Mouse (Mus musculus): ENCODE data around the gene Gm4756.
A peak's percentile ranks its signal among the peaks of the same experiment; 100 is the strongest.
"Not testable (repeated sequence)": the region's sequence is repeated elsewhere in the genome, so short reads cannot be mapped to it uniquely, and the experiment has no call there.

The Gm4756 gene

DNA sequence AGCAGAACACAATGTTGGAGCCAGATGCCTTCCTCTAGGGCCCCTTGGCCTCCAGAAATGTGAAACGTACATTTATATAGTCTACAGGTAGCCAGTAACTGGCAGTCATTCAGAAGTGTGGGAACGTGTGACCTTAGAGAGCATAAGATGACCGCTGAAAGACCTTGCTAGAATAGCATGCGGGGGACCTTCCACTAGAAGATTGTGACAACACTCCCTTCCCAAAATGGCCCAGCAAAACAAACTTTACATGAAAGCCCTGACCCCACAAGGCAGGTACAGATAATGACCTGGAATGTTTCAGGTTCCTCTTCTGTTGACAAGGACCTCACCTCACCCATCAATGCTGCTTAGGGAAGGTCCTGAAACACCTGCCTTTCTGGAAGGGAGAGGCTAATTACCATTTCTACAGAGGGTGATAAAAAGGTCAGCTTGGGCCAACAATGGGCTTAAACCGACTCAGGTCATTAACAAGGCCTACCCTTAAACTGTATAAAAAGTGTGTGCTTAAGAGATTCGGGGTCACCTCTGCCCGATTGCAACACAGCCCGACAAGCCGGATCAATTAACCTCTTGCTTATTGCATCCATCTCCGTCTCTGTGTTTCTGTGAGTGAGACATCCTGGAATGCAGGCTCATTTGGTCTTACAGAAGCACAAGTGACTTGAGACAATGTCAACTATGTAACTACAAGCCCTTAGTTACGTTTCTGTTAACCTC lies at the start of gene Gm4756:
Gene Gm4756 (minus strand): TSS at position 51 of the 720 bp plus-strand sequence.
- DNase-seq: no peak

DNA sequence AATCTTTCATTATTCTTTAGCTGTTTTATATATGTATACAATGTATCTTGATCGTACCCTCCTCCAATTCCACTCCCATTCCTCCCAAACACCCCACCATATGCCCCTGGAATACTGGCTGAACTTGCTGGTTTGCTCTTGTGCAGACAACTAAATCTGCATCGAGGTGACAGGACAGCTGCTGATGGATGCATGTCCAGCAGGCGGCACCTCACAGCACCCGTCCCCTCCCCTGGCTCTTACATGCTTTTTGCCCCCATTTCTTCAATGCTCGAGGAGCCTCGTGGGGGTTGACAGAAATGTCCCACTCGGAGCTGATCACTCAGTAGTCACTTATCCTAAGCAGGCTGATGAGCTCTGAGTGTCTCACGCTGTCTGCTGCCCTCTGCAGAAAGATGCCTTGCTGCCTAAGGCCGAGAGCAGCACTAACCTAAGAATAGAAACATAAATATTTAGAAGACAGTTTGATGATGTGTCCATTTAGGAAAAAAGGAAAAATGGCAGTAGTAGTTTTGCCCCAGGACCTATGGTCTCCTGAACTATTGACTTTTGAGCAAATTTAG lies 45.5 kb upstream of the Gm4756 start:
- peak; percentile 10 for DNase-seq

DNA sequence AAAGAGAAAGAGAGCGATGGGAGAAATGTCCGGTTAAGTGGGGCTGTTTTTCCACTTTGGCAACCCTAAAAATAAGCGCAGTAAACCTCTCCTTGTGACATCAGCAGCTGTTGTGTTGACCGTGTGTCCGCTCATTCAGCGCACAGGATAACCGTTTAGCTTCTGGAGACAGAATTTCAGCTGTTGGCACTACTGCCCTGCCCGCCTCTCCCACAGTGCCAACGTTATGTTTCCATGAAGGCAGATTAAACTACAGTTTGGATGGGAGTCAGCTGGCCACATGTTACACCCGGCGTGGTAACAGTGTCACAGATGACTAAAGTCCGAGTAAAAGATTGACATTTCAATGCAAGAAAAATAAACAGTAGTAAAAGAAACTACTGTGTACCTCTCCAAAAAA lies 45.0 kb upstream of the Gm4756 start:
- peak; percentile 14 for DNase-seq

DNA sequence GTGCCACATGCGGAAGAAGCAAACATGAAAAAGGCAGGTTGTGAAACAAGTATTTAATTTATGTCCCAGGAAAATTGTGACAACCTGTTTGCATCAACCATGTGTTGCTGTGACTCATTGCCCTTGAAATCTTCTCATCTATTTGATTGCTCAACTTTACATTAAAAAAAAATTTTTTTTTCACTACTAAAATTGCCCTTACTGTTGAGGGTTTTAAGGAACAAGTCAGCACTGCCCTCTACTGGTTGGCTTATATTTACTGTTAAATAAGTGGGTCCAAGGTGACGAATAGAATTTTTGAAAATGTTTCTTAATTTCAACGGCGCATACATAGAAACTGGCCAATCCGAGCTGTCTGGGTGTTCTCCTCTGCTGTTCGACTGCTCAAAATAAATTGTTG lies 44.4 kb upstream of the Gm4756 start:
- DNase-seq: peak; percentile 19

DNA sequence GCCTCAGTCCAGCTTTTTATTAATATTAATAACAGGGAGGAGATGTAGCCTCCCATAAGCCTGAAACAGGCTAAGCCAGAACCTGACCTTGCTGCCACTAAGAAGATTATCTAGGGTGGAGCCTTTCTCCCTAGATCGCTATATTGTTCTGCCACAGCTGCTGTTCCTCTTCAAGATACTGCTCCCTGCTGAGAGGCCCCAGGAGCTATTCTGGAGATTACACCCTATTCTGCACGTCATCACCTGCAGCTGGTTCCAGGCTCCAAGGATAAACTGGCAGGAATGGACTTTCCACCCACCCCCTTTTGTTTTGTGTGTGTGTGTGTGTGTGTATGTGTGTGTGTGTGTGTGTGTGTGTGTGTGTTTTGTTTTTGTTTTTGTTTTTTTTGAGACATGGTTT lies 38.8 kb upstream of the Gm4756 start:
- DNase-seq: not testable (repeated sequence)

DNA sequence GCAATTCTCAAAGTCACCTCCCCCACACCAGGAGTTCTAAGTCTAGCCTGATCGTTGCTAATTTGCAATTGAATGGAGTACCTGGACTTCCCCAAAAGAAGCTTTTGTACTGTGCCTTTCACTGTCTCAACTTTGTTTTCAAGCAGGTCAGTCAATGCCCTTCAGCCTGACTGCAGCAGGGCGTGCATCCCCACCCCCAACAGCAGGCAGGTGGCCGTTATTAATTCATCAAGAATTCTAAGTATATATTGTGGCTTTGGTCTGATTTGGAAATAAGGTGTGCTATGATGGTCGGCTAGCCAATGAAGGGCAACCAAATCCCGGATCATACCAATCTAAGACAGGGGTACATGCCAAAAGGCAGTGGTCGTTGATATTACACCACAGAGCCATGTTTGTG lies 38.3 kb upstream of the Gm4756 start:
- DNase-seq: not testable (repeated sequence)

DNA sequence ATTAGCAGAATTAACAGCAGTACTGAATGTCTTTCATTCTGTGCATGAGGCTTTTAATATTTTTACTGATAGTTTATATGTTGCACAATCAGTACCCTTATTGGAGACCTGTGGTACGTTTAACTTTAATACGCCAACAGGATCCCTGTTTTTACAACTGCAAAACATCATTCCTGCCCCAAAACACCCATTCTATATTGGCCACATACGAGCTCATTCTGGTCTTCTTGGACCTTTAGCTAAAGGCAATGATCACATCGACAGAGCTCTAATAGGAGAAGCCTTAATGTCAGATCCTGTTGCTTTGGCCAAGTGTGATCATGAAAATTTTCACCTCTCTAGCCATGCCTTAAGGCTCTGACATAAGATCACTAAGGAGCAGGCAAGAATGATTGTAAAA lies 37.1 kb upstream of the Gm4756 start:
- DNase-seq: not testable (repeated sequence)

DNA sequence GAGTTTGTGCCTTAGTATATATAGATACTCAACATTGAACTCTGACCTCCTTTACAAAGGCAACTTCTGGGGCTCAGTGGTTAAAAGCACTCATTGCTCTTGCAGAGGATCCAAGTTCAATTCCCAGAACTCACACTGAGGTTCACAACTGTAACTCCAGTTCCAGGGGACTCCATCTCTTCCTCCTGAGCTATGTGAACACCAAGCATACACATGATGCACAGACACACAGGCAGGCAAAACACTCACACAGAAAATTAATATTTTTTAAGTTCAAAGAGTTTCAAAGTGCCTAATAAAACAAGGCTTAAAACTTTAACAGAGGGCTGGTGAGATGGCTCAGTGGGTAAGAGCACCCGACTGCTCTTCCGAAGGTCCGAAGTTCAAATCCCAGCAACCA lies 34.2 kb upstream of the Gm4756 start:
- DNase-seq: no peak

DNA sequence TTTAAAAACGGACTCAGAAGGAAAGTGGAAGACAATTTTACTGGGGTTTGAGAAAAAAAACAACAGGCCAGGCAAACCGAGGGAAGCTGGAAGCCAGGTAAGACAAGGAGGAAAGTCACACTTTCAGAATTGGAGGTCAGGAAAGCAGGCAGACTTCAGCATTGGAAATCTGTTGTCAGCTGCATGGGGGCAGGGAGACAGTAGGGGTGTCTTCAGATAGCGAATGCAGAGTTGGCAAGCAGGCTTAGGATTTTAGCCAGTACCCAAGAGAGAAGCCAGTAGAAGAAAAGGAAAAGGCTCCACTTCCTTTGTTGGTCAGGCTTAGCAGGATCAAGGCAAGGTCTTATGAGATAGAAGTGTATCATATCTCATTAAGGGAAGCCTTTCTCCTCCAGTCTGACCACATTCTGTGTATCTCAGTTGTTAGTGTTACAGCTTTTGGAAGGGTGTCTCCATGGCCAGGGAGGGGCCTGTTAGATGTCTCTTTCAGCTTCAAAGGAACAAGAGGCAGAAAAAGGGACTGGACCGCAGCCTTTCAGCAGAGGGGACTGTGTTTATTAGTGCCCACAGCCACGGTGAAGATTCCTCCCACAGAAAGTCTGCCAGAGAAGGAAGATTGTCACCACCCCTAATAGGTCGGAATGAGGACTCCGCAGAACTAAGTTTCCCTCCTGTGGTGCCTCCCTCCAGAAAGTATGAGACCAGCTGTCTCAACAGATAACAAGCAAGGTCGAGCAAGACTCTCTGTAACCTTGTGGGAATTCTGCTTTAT lies 33.2 kb upstream of the Gm4756 start:
- DNase-seq: no peak

DNA sequence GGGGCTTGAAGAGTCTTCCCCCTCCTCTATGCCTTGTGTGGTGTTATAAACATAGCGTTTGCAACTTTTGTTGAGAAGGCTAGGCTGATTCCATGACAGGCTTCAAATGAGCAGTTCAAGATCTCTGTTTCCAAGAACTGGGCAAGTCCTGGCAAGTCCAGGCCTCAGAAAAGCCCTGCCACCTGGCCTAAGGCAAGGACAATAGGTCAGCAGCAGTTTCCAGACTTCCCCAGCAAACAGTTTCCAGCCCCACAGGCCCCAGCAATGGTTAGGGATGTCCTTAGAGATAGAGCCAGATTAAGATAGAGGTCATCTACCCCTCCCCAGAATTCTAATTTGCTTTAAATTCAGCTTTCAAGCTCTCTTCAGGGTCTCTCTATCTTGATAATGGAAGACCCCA lies 32.5 kb upstream of the Gm4756 start:
- no peak for DNase-seq

DNA sequence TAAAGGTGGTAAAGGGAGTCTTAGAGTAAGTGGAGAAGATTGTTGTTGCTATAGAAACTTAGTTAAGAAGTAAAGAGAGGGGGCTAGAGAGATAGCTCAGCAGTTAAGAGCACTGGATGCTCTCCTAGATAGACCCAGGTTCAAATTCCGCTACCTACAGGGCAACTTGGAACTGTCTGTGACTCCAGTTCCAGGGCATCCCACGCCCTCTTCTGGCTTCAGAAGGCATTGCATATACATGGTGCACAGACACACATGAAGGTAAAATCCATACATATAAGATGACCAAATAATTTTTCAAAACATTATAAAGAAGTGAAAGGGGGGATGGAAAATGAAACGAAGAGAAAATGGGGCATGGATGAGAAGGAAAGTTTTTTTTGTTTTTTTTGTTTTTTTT lies 30.2 kb upstream of the Gm4756 start:
- no peak for DNase-seq

DNA sequence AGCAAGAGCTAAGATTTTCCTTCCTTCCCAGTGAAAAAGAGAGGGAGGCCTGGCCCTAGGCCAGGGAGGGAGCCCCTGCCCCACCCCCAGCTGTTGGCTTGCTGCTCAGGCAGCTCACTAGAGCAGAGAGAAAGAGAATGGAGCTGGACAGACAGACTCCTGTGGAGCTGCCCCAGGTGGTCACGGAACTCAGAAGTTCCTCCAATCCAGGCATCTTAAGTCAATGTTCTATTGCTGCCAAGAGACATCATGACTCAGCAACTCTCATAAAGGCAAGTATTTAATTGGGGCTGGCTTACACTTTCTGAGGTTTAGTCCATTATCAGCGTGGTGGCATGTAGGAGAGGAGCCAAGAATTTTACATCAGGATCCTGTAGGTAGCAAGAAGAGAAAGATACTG lies 25.4 kb upstream of the Gm4756 start:
- DNase-seq: no peak

DNA sequence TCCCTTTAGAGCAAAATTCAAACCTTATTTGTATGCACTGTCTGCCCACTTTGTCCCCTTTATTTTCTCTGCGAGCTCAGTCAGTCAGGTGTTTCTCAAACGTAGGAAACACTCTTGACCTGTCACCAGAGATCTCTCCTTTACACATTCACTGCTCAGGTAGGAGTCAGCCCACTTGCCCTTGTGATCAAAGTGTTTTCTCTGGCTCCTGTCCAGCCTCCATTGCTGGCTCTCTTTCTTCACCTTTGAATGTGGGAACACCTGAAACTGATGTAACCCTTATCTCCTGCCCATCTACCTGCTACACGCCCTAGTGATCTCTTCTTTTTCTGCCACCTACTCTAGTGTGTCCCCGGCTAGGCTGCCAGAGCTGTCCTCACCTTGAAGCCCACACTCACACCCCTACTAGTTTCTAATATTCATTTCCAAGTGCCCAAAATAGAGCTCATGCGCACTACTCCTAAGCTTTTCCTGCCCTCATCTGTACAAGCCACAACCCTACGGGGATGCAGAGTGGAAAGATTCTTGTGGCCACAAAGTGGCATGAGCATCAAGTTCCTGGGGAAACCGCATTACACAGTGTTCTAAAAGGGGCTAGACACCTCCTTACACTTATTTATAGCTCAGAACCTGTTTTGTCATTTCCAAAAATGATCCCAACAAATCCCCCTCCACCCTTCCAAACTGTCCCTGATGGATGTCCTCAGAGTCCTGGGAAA lies 24.8 kb upstream of the Gm4756 start:
- no peak for DNase-seq

DNA sequence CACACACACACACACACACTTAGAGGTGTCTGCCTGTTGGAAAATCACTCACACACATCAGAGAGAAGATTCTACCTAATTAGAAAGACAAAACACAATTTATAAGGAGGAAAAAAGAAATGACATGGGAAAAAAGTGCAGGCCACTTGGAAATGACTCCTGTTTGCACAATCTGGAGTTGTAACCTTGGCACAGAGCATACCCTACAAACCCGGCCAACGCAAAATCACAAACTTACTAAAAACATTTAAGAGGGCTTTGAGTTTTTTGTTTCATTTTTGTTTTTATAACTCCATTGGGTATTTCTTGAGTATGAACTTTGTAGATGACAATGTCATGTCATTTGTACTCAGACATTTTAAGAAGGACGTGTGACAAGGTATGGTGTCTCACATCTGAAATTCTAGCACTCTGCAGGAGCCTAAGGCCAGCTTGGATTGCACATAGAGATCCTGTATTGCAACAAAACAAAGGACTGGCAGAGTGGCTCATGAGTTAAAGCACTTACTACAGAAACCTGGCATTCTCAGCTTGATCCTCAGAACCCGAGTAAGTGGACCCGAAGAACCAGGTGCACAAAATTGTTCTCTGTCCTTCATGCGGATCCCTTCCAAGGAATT lies 22.2 kb upstream of the Gm4756 start:
- DNase-seq: no peak

DNA sequence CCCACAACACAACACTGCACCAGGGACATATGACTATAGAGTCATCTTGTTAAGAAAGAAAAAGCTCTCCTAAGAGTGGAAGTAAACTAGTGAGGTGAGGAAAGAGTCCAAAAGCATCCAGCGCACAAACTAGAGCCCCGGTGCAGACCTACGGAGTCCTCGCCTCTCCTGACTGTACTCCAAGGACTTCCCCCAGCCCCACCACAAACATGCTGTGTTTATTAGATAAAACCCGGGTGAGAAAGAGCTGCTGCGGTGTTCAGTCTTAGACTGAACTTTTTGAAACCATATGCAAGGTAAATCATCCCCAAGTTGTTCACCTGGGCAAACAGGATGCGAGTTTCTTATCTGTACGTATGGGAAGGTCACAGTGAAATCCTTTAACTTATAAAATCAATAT lies 21.5 kb upstream of the Gm4756 start:
- no peak for DNase-seq

DNA sequence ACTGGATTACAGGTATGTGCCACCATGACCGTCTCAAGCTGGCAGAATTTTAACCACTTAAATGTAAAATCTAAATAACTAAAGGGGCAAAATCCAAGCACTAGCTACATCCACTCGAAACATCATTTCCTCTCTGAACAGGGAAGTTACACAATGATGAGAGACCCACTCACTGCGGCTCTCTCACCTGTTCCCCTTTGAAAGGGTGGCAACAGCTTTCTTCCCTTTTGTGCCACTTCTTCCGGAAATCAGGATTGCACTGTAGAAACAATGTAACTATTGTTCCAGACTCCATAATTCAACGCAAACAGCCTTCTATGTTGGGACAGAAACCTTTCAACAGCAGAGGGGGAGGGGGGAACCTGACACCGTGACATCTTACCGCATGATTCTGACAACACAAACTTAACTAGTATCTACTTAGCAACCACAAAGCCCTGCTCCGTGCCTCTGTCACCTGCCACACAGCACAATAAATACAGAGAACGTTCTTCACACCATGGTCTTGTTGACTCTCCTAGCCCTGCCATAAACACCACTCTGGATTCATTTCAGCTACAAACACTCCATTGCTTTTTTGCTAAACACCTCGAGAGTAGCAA lies 18.5 kb upstream of the Gm4756 start:
- DNase-seq: no peak

DNA sequence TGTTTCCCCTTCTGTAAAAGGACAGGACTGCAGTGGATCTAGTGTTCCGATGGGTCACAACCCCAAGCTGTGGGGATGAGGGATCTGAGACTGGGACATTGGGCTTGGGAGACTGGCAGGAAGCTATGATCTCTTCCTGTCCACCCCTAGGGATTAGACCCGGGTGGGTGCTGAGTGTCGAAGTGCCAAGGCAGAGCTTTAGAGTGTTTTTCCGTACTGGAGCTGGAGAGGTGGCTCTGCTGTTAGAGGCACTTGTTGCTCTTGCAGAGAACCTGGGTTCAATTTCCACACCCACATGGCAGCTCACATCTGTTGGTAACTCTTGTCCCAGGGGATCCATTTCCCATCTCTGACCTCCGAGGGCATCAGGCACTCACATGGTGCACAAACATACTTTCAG lies 16.6 kb upstream of the Gm4756 start:
- no peak for DNase-seq

DNA sequence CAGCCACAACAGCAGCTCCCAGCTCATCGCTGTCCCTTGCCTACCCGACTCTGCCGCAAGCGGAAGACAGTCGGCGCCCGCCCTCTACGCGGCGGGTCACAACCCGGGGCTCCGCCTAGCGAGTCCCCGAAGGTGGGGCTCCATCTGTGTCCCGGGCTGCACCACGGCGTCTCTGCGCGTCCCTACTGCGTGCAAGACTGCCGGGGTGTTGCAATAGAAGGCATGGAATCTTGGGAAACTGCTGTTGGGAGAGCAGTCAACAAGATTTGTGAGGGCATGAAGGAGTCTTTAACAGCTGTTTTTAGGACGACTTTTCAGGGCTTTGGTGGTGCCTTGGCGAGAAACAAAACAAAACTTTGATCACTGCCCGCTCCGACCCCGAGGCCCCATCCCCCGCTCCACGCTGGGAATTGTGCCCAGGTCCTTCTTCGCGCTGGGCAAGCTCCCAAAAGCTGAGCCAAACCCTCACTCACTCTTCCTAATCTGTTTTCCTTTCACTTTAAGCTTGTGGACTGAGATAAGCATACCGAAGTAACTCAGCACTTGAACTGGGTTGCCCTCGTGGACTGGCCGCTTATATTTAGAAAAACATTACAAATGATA lies 15.4 kb upstream of the Gm4756 start, which contains the start of gene Dhrs7:
Gene Dhrs7 (minus strand): TSS at position 175 of the 603 bp plus-strand sequence.
- DNase-seq: peak; percentile 89

DNA sequence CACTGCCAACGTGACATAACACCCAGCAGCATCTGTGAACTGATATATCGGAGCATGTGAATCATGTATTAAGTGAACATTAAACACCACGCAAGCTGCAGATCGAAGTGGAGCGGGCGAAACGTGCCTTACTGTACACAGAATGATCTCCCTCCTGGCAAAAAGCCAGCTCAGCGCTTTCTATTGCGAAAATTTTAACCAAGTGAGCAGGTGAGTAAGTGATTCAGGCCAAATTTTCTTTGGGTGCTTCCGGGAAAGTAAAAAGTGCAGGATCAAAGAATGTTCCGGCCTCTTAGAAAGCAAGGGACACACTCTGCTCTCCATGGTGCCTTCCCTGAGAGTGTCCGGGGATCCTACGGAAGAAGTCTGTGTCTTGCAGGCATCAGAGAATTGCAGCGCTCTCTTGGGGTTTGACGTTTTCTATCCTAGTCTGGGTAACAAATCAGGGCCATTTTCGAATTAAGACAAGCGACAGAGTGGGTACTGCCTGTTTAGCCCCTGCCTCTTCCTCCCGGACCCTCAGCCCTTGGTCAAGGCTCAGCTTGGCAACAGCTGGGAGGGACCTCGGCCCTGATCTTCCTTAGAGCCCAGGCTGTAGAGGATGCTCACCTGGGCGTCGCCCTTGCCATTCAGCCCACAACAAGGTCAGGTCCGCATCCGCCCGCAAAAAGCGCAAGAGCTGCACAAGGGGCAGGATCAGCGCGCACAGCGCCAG lies 14.7 kb upstream of the Gm4756 start:
- peak; percentile 38 for DNase-seq

DNA sequence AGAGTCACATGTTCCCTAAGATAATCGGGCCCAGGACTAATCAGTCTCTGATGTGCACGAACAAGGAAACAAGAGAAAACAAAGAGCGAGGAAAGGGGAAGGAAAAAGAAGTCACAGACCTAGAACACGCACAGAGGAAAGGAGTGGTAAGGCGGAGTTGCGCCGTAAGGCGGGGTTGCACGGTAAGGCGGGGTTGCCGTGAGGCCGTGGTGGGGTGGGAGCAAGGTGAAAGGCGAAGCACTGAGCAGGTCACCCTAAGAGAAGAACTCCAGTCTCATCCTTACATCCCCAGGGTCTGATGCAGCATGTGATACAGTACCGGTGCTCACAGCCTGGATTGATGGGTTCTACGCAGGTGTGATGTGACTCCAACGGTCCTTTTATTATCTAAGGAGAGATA lies 6.3 kb upstream of the Gm4756 start:
- DNase-seq: no peak

DNA sequence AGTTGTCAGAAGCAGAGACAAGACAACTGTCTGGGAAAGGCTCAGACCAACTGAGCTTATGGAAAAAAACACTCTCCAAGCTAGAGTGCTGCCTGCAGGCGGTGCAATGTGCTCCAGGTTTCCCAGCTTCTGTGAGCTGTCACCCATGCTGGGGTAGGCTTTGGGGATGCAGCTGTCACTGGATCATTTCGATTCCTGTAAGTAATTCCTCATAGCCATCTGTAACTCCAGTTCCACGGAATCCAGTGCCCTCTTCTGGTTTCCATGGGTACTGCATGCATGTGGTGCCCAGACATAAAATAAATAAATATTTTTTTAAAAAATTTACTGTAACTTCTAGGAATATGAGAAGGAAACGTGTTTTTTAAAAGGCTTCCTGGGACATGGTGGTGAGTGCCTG lies 5.2 kb upstream of the Gm4756 start:
- peak; percentile 52 for DNase-seq

Data from kidney, postnatal 14 days (tissue).